8 mouse cellular contexts compared by ENCODE assay signal in the genomic region with DNA sequence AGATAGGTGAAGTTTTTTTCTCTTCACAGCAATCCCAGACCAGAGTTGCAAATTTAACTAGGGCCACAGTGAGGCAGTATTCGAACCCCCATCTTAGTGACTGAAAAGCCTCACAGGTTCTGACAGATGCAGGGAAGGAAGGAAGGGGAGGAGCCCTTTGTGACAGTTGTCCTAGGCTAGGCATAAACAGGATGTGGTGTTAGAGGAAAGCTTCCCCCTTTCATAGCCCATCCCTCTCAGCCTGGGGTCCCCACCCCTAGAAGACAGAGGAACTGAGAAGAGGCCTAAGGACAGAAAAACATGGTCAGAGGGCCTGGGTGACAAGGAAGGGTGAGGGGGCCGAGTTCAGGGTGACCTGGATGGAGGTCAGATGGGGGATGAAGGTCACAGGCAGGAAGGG. TPM values are rescaled to one million over a fixed set of nuclear protein-coding genes. Genes with fewer than 3 reads are reported as not detected.
DNase-seq lines count a peak whose midpoint lies in the region; ATAC-seq lines count a peak whose summit lies in the region.

No protein-coding gene starts in this region.

- H3K27me3 ChIP-seq in lung, embryonic 15.5 days: no peaks in the 10 kb centered on the region
- H3K27me3 ChIP-seq in stomach, embryonic 16.5 days (ENCODE audit: control insufficient read depth, insufficient read depth, low read length): no peaks in the 10 kb centered on the region

- H3K36me3 ChIP-seq in lung, embryonic 15.5 days: no peaks in the 10 kb centered on the region
- H3K36me3 ChIP-seq in stomach, embryonic 16.5 days (ENCODE audit: control insufficient read depth, insufficient read depth, low read length): no peaks in the 10 kb centered on the region

- H3K4me2 ChIP-seq in lung, embryonic 15.5 days: peak overlapping the region; percentile 26; the same call in 1 of the 2 replicates
- no peak overlapping the region for H3K4me2 ChIP-seq in stomach, embryonic 16.5 days (ENCODE audit: low read depth, low read length)

- no peak for ATAC-seq in lung, embryonic 15.5 days (ENCODE audit: borderline replicate concordance, extremely low read depth, low FRiP score, low TSS enrichment)
- no peak for ATAC-seq in stomach, embryonic 16.5 days (ENCODE audit: insufficient read depth, low FRiP score)

- H3K9me3 ChIP-seq in lung, embryonic 15.5 days: no peaks in the 10 kb centered on the region
- no peaks in the 10 kb centered on the region for H3K9me3 ChIP-seq in stomach, embryonic 16.5 days (replicated peaks; ENCODE audit: control insufficient read depth, low read length)

- WGBS in lung, embryonic 15.5 days: 33% methylated on average over 2 of the region's 2 CpGs
- WGBS in stomach, embryonic 16.5 days: 50% methylated on average over 2 of the region's 2 CpGs

- 0 out of 2 replicates have a peak overlapping the region, but pooled peaks have one; percentile 4 for H3K4me3 ChIP-seq in lung, embryonic 15.5 days
- H3K4me3 ChIP-seq in stomach, embryonic 16.5 days (replicated peaks; ENCODE audit: low read length): peak overlapping the region; percentile 18; the same call in 1 of the 2 replicates

- DNase-seq in layer of hippocampus, adult 9-11 months: peak; percentile 57
- DNase-seq in layer of hippocampus, adult 8-10 months (ENCODE audit: low spot score in 2 of 2): no peak
- peak; percentile 24 for DNase-seq in heart, postnatal 25 days (ENCODE audit: low spot score)
- no peak for DNase-seq in embryo, embryonic 10 days (ENCODE audit: low spot score)
- no peak for DNase-seq in left cerebral cortex, adult 9 months (ENCODE audit: low spot score in 2 of 2)
- no peak for DNase-seq in cerebellum, adult 9-11 months

- intact Hi-C loops in heart, postnatal 25 days (cut with DNase I): no loop called here

- H3K27ac ChIP-seq in lung, embryonic 15.5 days: peak overlapping the region; percentile 63; the same call in 1 of the 2 replicates
- H3K27ac ChIP-seq in stomach, embryonic 16.5 days (ENCODE audit: low read length): no peak overlapping the region; the same call in 1 of the 2 replicates

- no peak overlapping the region; the same call in 1 of the 2 replicates for H3K9ac ChIP-seq in lung, embryonic 15.5 days
- H3K9ac ChIP-seq in stomach, embryonic 16.5 days (ENCODE audit: low read length): no peak overlapping the region

- H3K4me1 ChIP-seq in lung, embryonic 15.5 days: peaks cover 6% of the 10 kb centered on the region
- 0 out of 2 replicates have a peak, but pooled peaks cover 5% of the 10 kb centered on the region for H3K4me1 ChIP-seq in stomach, embryonic 16.5 days (ENCODE audit: control insufficient read depth, insufficient read depth, low read length)

RNA-seq across cellular contexts. Expression of gene Gmfg, which starts 3.5 kb away (rescaled TPM):
- total RNA-seq in layer of hippocampus, adult 8-10 months (2022): 1 to 10 TPM; 1.6 to 5.2 (median 3.2) TPM
- total RNA-seq in heart, postnatal 25 days (2021): 1 to 10 TPM; 5.0 to 5.6 TPM
- polyA plus RNA-seq in lung, embryonic 15.5 days (2015; fragmentation: Nextera tagmentation; extraction: Ambion mirVana): 36.5 and 38.9 TPM in 2 replicates
- polyA plus RNA-seq in stomach, embryonic 16.5 days (2015; fragmentation: Nextera tagmentation; extraction: Ambion mirVana): 17.7 and 19.2 TPM in 2 replicates

RNA-seq across cellular contexts. Expression of gene Lrfn1, which starts 11.0 kb away (rescaled TPM):
- total RNA-seq in layer of hippocampus, adult 8-10 months (2022): 10 to 100 TPM; 68.2 to 77.3 (median 71.5) TPM
- total RNA-seq in heart, postnatal 25 days (2021): under 1 TPM; 0.68 to 0.84 TPM
- polyA plus RNA-seq in lung, embryonic 15.5 days (2015; fragmentation: Nextera tagmentation; extraction: Ambion mirVana): 3.1 and 3.8 TPM in 2 replicates
- 1.0 and 1.7 TPM in 2 replicates for polyA plus RNA-seq in stomach, embryonic 16.5 days (2015; fragmentation: Nextera tagmentation; extraction: Ambion mirVana)

RNA-seq across cellular contexts. Expression of gene Paf1, which starts 48.0 kb away (rescaled TPM):
- 10 to 100 TPM; 72.9 to 77.5 (median 75.4) TPM for total RNA-seq in layer of hippocampus, adult 8-10 months (2022)
- 10 to 100 TPM; 40.6 to 44.3 TPM for total RNA-seq in heart, postnatal 25 days (2021)
- polyA plus RNA-seq in lung, embryonic 15.5 days (2015; fragmentation: Nextera tagmentation; extraction: Ambion mirVana): 80.7 and 88.2 TPM in 2 replicates
- polyA plus RNA-seq in stomach, embryonic 16.5 days (2015; fragmentation: Nextera tagmentation; extraction: Ambion mirVana): 84.3 and 88.5 TPM in 2 replicates

RNA-seq across cellular contexts. Expression of gene Med29, which starts 48.2 kb away (rescaled TPM):
- total RNA-seq in layer of hippocampus, adult 8-10 months (2022): 10 to 100 TPM; 16.0 to 20.2 (median 17.1) TPM
- 10 to 100 TPM; 18.2 to 20.9 TPM for total RNA-seq in heart, postnatal 25 days (2021)
- 51.2 and 53.8 TPM in 2 replicates for polyA plus RNA-seq in lung, embryonic 15.5 days (2015; fragmentation: Nextera tagmentation; extraction: Ambion mirVana)
- 38.7 and 41.2 TPM in 2 replicates for polyA plus RNA-seq in stomach, embryonic 16.5 days (2015; fragmentation: Nextera tagmentation; extraction: Ambion mirVana)

Comparison
In these comparisons a context has a peak if more than half of its experiments do, and no peak if none do; other contexts are left out.
1. DNase-seq: peak in layer of hippocampus, adult 9-11 months (single experiment) and heart, postnatal 25 days (single experiment); none in layer of hippocampus, adult 8-10 months (0 of 2), embryo, embryonic 10 days (single experiment), left cerebral cortex, adult 9 months (0 of 2) and cerebellum, adult 9-11 months (single experiment).
2. RNA of gene Lrfn1, which starts 11.0 kb away (total RNA-seq): 68.2 to 77.3 TPM in layer of hippocampus, adult 8-10 months; 0.68 to 0.84 TPM in heart, postnatal 25 days; every median in the first group is over 10 times any median in the second.